Mouse (Mus musculus): ENCODE measurements around the gene Fam117a.

The Fam117a gene

GRCm38 (mm10) chr11:95420880-95421435 lies 84.1 kb downstream of the Fam117a start:
- 70% methylated on average over 2 of the region's 2 CpGs for WGBS

- 63% methylated on average over 3 of the region's 3 CpGs for WGBS
Observed at GRCm38 (mm10) chr11:95423505-95423904, 86.7 kb downstream of the Fam117a start.

GRCm38 (mm10) chr11:95431344-95431743 lies 94.5 kb downstream of the Fam117a start:
- WGBS = 47% methylated on average over 2 of the region's 2 CpGs

All from cerebral cortex, adult 2 months (tissue).